Mouse (Mus musculus) heart, embryonic 16.5 days (tissue): ENCODE measurements around the gene Chn2. TPM values are rescaled to one million over a fixed set of nuclear protein-coding genes. Genes with fewer than 3 reads are reported as not detected.

Experiments
- ATAC-seq: fragments of 200-750 bp; cut with Nextera tagmentation; replicated peaks from 2 replicates; pipeline ENCODE4 v1.8.0; 2017; ENCODE audit warnings: moderate number of reproducible peaks; ENCODE audit not compliant: insufficient read depth, low FRiP score; ENCODE audit errors: extremely low read depth
- H3K27ac ChIP-seq: fragments of 300-500 bp; sonication (generic); 2 replicates; pipeline ENCODE4 v1.5.1; 2014; ENCODE audit warnings: mild to moderate bottlenecking, low read length, control low read depth, moderate library complexity
- H3K27me3 ChIP-seq: fragments of 300-500 bp; sonication (generic); 2 replicates; pipeline ENCODE4 v1.6.1; 2014; ENCODE audit warnings: low read length, mixed read lengths; ENCODE audit not compliant: control insufficient read depth, insufficient read depth
- H3K36me3 ChIP-seq: fragments of 300-500 bp; sonication (generic); 2 replicates; pipeline ENCODE4 v1.6.1; 2014; ENCODE audit not compliant: control insufficient read depth, insufficient read depth
- H3K4me1 ChIP-seq: fragments of 300-500 bp; sonication (generic); 2 replicates; pipeline ENCODE4 v1.6.1; 2014; ENCODE audit warnings: low read length, mixed read lengths; ENCODE audit not compliant: control insufficient read depth, insufficient read depth
- H3K4me2 ChIP-seq: fragments of 300-500 bp; sonication (generic); 2 replicates; pipeline ENCODE4 v1.6.1; 2014; ENCODE audit warnings: low read depth, mild to moderate bottlenecking, control low read depth, low read length
- H3K4me3 ChIP-seq: fragments of 300-500 bp; sonication (generic); 2 replicates; pipeline ENCODE4 v1.5.1; 2014; ENCODE audit warnings: mild to moderate bottlenecking, control low read depth, low read length
- H3K9ac ChIP-seq: fragments of 300-500 bp; sonication (generic); 2 replicates; pipeline ENCODE4 v1.6.1; 2014; ENCODE audit warnings: low read length, control low read depth
- H3K9me3 ChIP-seq: fragments of 300-500 bp; sonication (generic); replicated peaks from 2 replicates; pipeline ENCODE4 v1.6.1; 2016; ENCODE audit warnings: low read length; ENCODE audit not compliant: control insufficient read depth
- WGBS: fragments of 180-500 bp; shearing (Covaris S2); extraction: QIAGEN DNeasy Blood & Tissue Kit; methylation state at CpG from one replicate; pipeline ENCODE4 v1.1.7; 2014; 5-methylcytosine and 5-hydroxymethylcytosine counted together
- polyA plus RNA-seq: library from polyadenylated mRNA; unstranded; fragments of >200 nt; fragmentation: Nextera tagmentation; extraction: Ambion mirVana; gene quantifications from 2 replicates; pipeline ENCODE4 v1.2.1, GENCODE M21; 2015

The Chn2 gene
- polyA plus RNA-seq, 1 experiment from 2014 or later = 5.4 TPM

DNA sequence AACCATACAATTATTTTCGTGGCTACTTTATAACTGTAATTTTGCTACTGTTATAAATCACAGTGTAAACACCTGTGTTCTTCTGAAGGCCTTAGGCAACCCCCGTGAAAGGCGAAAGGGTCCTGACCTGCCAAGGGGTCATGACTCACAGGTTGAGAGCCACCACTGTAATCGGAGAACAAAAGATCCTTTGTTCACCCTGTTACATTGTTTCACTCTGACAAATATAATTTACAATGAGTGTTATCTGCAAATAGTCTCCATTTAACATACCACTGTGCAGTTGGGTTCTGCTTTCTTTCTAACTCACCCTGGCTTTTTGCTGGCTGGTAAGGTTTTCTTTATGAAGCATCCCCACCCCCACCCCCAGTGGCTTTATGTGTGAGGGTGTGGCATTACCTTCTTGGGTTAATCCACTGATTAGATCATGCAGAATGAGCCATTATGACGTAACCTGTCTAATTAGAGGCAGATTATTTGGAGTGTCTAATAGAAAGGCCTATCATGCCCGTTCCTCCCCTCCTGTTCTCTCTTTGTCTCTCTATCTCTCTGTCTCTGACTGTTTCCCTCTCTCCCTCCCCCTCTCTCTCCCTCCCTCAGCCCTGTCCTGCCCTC lies 56.9 kb downstream of the Chn2 start:
- Histone ChIP-seq H3K36me3 (no peaks in the 10 kb centered on the region), H3K27me3 (no peaks in the 10 kb centered on the region), H3K4me2 (no peak overlapping the region), H3K4me1 (peaks cover 15% of the 10 kb centered on the region), H3K9me3 (no peaks in the 10 kb centered on the region), H3K4me3 (no peak overlapping the region), H3K27ac (no peak overlapping the region), H3K9ac (no peak overlapping the region)
- WGBS = 45% methylated on average over 6 of the region's 6 CpGs
- no peak for ATAC-seq

DNA sequence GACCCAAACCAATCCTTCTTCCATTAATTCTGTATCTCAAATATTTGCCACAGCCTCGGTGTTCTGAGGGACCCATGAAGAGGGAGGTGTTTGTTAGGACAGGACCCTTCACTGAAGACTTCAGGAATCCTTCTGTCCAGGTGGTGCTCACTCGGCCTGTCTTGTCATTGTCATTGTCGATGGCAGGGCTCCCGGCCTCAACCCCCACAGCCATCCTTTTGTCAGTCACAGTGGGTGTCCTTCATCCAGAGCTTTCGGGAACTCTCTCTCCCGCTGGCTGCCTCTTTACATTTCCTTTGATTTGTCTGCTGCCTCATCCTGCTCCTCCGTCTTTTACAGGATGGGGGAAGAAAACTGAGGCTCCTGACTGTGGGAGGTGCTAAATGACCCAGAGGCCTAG lies 57.5 kb downstream of the Chn2 start:
- no peak overlapping the region for H3K4me2 ChIP-seq
- H3K27me3 ChIP-seq = no peaks in the 10 kb centered on the region
- no peak overlapping the region for H3K9ac ChIP-seq
- no peak overlapping the region for H3K27ac ChIP-seq
- no peak overlapping the region for H3K4me3 ChIP-seq
- H3K4me1 ChIP-seq = peaks cover 15% of the 10 kb centered on the region
- WGBS = 36% methylated on average over 7 of the region's 7 CpGs
- no peaks in the 10 kb centered on the region for H3K36me3 ChIP-seq
- no peak for ATAC-seq
- no peaks in the 10 kb centered on the region for H3K9me3 ChIP-seq

DNA sequence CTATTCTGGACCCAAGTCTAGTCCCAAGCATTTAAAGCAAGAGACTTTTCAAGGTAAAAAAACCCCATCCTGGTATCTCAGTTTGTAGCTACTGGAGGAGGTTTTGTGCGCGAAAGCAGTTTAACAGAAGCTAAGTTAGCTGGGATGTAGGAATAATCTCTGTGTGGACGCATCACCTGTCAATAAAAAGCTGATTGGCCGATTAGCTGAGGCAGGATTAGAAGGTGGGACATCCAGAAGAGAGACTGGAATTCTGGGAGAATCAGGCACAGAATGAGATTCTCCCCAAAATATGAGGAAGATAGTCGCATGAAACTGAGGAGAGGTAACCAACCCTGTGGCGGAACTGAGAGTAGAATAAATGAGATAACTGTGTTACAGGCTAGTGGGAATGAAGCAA lies 59.0 kb downstream of the Chn2 start:
- H3K4me2 ChIP-seq = no peak overlapping the region
- WGBS = 89% methylated on average over 6 of the region's 6 CpGs
- H3K36me3 ChIP-seq = no peaks in the 10 kb centered on the region
- H3K9ac ChIP-seq = no peak overlapping the region
- H3K27me3 ChIP-seq = no peaks in the 10 kb centered on the region
- H3K4me3 ChIP-seq = no peak overlapping the region
- H3K27ac ChIP-seq = no peak overlapping the region
- no peak for ATAC-seq
- no peaks in the 10 kb centered on the region for H3K9me3 ChIP-seq
- peaks cover 21% of the 10 kb centered on the region for H3K4me1 ChIP-seq

DNA sequence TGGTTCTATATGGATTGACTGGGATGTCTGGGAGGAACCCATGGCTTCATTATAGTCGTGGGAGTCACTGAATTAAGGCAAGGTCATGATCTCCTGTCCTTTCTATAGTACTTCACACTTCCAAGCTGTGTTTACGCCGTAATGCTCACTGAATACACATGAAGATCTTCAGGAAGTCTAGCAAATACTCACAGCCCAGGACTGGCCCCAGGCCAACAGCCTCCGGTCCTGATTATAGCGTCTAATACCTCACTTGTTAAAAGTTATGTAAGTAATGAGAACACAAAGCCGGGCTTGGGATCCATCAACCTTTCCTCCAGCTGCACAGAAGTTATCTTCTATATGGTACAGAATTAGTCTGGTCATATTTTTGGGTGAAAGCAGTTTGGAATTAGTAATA lies 60.3 kb downstream of the Chn2 start:
- H3K9ac ChIP-seq = no peak overlapping the region
- H3K4me2 ChIP-seq = no peak overlapping the region
- ATAC-seq = no peak; the same call in 1 of the 2 replicates
- H3K27me3 ChIP-seq = no peaks in the 10 kb centered on the region
- no peak overlapping the region for H3K4me3 ChIP-seq
- WGBS = 26% methylated on average over 6 of the region's 6 CpGs
- H3K36me3 ChIP-seq = no peaks in the 10 kb centered on the region
- H3K9me3 ChIP-seq = no peaks in the 10 kb centered on the region
- H3K27ac ChIP-seq = no peak overlapping the region
- peaks cover 26% of the 10 kb centered on the region for H3K4me1 ChIP-seq

DNA sequence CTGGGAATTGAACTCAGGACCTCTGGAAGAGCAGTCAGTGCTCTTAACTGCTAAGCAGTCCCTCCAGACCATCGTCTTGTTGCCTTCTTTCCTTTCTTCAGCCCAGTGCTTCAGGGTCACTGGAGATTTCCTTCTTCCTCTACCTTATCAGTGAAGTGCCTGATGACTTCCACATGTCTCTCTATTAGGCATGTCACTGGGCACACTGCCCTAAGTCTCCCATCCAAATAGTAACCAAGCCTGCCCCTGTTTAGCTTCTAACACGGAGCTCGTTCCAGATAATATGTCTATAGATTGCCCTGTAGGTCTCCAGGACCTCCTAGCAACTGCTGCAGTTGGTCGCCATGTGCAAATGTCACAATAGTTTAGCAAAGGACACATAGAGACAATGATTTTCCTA lies 62.9 kb downstream of the Chn2 start:
- no peak overlapping the region for H3K27ac ChIP-seq
- no peaks in the 10 kb centered on the region for H3K9me3 ChIP-seq
- H3K4me1 ChIP-seq = peaks cover 20% of the 10 kb centered on the region
- ATAC-seq = no peak; the same call in 1 of the 2 replicates
- H3K4me3 ChIP-seq = no peak overlapping the region
- no peaks in the 10 kb centered on the region for H3K27me3 ChIP-seq
- H3K9ac ChIP-seq = no peak overlapping the region
- H3K4me2 ChIP-seq = no peak overlapping the region
- 48% methylated on average over 4 of the region's 4 CpGs for WGBS
- H3K36me3 ChIP-seq = no peaks in the 10 kb centered on the region

DNA sequence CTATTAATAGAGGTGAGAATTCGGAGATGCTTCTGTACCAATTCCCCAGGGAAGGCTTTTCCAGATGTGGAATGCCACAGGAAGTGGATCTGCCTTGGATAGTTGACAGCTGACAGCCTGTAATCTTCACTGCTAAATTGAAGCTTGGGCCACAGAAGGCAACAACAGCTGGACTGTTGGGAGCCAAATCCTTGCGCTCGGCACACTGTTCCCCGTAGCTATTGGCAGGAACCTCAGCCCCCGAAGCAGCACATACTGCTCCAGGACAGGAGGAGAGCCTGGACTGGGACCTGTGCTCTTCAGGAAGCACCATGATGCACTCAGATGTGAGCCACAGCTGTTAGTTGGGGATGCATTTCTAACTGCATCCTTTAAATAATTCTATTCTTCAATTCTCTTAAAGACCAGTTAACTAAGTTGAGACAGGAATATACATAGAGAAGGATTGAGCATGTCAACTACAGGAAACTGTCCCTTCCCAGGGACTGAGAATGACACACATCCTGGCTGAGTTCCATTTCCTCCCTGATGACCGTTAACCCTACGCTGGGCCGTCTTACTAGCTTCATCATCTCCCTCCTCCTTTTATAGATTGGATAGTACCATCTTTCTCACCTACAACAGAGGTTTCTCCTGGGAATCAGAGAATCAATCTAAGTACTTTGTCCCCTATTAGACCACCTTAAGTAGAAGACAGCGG lies 64.1 kb downstream of the Chn2 start:
- ATAC-seq = no peak
- Histone ChIP-seq H3K27ac (peak overlapping the region; percentile 63), H3K36me3 (no peaks in the 10 kb centered on the region), H3K4me2 (no peak overlapping the region), H3K9me3 (no peaks in the 10 kb centered on the region), H3K4me1 (peaks cover 20% of the 10 kb centered on the region), H3K4me3 (no peak overlapping the region), H3K9ac (no peak overlapping the region), H3K27me3 (no peaks in the 10 kb centered on the region)
- 61% methylated on average over 9 of the region's 9 CpGs for WGBS

DNA sequence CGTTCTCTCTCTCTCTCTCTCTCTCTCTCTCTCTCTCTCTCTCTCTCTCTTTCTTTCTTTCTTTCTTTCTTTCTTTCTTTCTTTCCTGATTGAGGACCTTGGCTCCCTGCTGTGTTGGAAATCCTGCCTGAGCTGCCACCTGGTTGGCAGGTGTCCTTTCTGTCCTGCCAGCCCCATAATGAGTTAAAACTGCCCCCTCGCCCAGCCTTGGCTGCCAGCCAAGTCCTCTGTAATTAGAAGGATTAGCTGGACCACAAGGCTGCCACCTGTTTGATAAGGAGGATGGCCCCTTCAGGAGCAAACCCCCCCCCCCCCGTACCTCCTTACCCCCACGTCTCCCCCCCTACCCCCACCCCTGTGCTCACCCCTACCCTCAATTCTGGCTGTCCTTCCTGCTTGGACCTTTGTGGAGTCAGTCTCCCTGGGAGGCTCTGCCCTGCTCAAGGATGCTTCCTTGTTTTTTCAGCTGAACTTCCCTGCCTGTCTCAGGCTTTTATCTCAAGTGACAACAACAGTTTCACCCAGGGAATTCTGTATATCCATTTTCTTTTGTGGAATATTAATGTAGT lies 72.1 kb downstream of the Chn2 start:
- no peak overlapping the region for H3K4me2 ChIP-seq
- WGBS = 7% methylated on average over 4 of the region's 4 CpGs

DNA sequence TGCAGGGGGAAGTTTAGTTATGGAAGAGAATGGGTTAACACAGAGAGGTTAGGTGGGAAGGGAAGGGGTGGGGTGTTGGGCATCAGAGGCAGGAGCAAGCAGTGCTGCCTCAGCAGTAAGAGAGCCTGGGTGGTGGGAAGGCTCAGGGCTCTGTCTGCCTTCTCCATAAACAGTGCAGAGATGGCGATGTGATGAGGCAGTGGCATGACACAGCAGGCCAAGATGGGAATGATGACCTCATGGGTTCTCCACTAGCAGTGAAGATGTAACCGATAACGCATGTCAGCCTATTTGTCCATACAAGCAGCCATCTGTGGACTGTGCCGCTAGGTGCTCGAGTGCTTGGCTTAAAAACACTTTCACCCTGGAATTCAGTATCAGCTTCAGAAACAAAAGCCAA lies 74.0 kb downstream of the Chn2 start:
- peaks cover 6% of the 10 kb centered on the region; the same call in 1 of the 2 replicates for H3K4me1 ChIP-seq
- H3K9me3 ChIP-seq = no peaks in the 10 kb centered on the region
- no peak for ATAC-seq
- no peak overlapping the region for H3K4me2 ChIP-seq
- no peak overlapping the region for H3K27ac ChIP-seq
- no peak overlapping the region for H3K4me3 ChIP-seq
- H3K27me3 ChIP-seq = no peaks in the 10 kb centered on the region
- no peaks in the 10 kb centered on the region for H3K36me3 ChIP-seq
- H3K9ac ChIP-seq = no peak overlapping the region
- 81% methylated on average over 5 of the region's 5 CpGs for WGBS

More for the DNA sequence above, 72.1 kb downstream of the Chn2 start:
- H3K27me3 ChIP-seq = no peaks in the 10 kb centered on the region
- peaks cover 6% of the 10 kb centered on the region; the same call in 1 of the 2 replicates for H3K4me1 ChIP-seq
- no peaks in the 10 kb centered on the region for H3K9me3 ChIP-seq
- no peak for ATAC-seq
- no peak overlapping the region for H3K27ac ChIP-seq
- no peak overlapping the region for H3K4me3 ChIP-seq
- no peaks in the 10 kb centered on the region for H3K36me3 ChIP-seq
- H3K9ac ChIP-seq = no peak overlapping the region

DNA sequence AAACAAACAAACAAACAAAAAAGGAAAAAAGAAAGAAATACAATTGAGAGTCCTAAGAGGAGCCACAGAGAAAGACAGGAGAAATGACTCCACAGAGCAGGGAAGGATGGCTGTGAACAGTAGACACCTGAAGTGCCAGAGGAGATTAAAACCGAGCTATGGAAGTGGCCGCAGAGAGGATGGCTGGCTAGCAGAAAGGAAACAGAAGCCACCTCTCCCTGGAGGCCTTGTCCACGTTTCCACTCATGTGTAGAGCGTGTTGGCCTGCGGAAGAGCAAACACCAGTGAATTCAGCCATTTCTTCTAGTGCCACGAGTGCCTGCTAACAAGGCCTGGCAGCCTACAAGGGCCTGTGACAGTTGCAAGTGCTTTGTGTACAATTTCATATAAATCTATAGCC lies 75.1 kb downstream of the Chn2 start:
- H3K27ac ChIP-seq = no peak overlapping the region
- H3K9ac ChIP-seq = no peak overlapping the region
- H3K4me3 ChIP-seq = no peak overlapping the region
- H3K9me3 ChIP-seq = no peaks in the 10 kb centered on the region
- no peaks in the 10 kb centered on the region for H3K27me3 ChIP-seq
- WGBS = 83% methylated on average over 6 of the region's 6 CpGs
- no peak overlapping the region for H3K4me2 ChIP-seq
- peaks cover 6% of the 10 kb centered on the region; the same call in 1 of the 2 replicates for H3K4me1 ChIP-seq
- ATAC-seq = no peak
- no peaks in the 10 kb centered on the region for H3K36me3 ChIP-seq
